Mouse (Mus musculus) right cerebral cortex, postnatal 4 days (tissue): ENCODE results near the gene Daam1.

ENCODE experiments used
- DNase-seq: peaks from one replicate; pipeline ENCODE4 v3.0.0-alpha.2; 2022

Gene Daam1

GRCm38 (mm10) chr12:71830607-71831257 is at the start of gene Daam1:
Gene Daam1 (plus strand): TSS chr12:71831078.
- DNase-seq, result peak; percentile 81

GRCm38 (mm10) chr12:71781220-71781619 is 49.7 kb upstream of the Daam1 start:
- no peak for DNase-seq

GRCm38 (mm10) chr12:71783970-71784369 is 46.9 kb upstream of the Daam1 start:
- DNase-seq, result no peak

- no peak for DNase-seq
These were observed 46.1 kb upstream of the Daam1 start for GRCm38 (mm10) chr12:71784666-71785255.

- DNase-seq, result no peak
These were observed 44.4 kb upstream of the Daam1 start for GRCm38 (mm10) chr12:71786521-71786920.

GRCm38 (mm10) chr12:71788791-71789190 is 42.1 kb upstream of the Daam1 start:
- DNase-seq, result no peak

- DNase-seq, result no peak
These were observed 40.3 kb upstream of the Daam1 start for GRCm38 (mm10) chr12:71790581-71790980.

- no peak for DNase-seq
These were observed 37.8 kb upstream of the Daam1 start for GRCm38 (mm10) chr12:71793114-71793513.

GRCm38 (mm10) chr12:71795626-71796025 is 35.3 kb upstream of the Daam1 start:
- DNase-seq, result no peak

- peak; percentile 29 for DNase-seq
These were observed 34.4 kb upstream of the Daam1 start for GRCm38 (mm10) chr12:71796517-71796916.

GRCm38 (mm10) chr12:71807306-71807705 is 23.6 kb upstream of the Daam1 start:
- DNase-seq, result no peak

- DNase-seq, result no peak
These were observed 22.2 kb upstream of the Daam1 start for GRCm38 (mm10) chr12:71808631-71809030.

- no peak for DNase-seq
These were observed 21.3 kb upstream of the Daam1 start for GRCm38 (mm10) chr12:71809550-71809949.

GRCm38 (mm10) chr12:71812567-71812966 is 18.3 kb upstream of the Daam1 start:
- DNase-seq, result no peak

- no peak for DNase-seq
These were observed 17.6 kb upstream of the Daam1 start for GRCm38 (mm10) chr12:71813251-71813650.

- no peak for DNase-seq
These were observed 17.1 kb upstream of the Daam1 start for GRCm38 (mm10) chr12:71813761-71814160.

GRCm38 (mm10) chr12:71820094-71820493 is 10.8 kb upstream of the Daam1 start:
- no peak for DNase-seq

- no peak for DNase-seq
These were observed 9.6 kb upstream of the Daam1 start for GRCm38 (mm10) chr12:71821272-71821671.

GRCm38 (mm10) chr12:71821743-71822142 is 9.1 kb upstream of the Daam1 start:
- DNase-seq, result no peak

GRCm38 (mm10) chr12:71824927-71825326 is 6.0 kb upstream of the Daam1 start:
- DNase-seq, result no peak

- peak; percentile 10 for DNase-seq
These were observed 739 bp upstream of the Daam1 start for GRCm38 (mm10) chr12:71830139-71830538.

GRCm38 (mm10) chr12:71831258-71832087 is 595 bp downstream of the Daam1 start:
- peak; percentile 52 for DNase-seq

GRCm38 (mm10) chr12:71832225-71832624 is 1.3 kb downstream of the Daam1 start:
- DNase-seq, result peak; percentile 74

GRCm38 (mm10) chr12:71834041-71834440 is 3.2 kb downstream of the Daam1 start:
- DNase-seq, result no peak
